Mouse (Mus musculus) spleen, adult 2 months (tissue): ENCODE measurements around the gene Braf.

Experiments
- CTCF ChIP-seq: fragments of 200-500 bp; IDR thresholded peaks from 2 replicates; pipeline ENCODE4 v1.5.1; 2011; ENCODE audit warnings: mild to moderate bottlenecking, inconsistent platforms; ENCODE audit not compliant: insufficient read depth, insufficient read length, insufficient replicate concordance; ENCODE audit errors: extremely low read depth
- POLR2A ChIP-seq: fragments of 200-500 bp; IDR thresholded peaks from 2 replicates; pipeline ENCODE4 v1.6.1; 2011; ENCODE audit warnings: low read depth, low read length, inconsistent platforms

DNA sequence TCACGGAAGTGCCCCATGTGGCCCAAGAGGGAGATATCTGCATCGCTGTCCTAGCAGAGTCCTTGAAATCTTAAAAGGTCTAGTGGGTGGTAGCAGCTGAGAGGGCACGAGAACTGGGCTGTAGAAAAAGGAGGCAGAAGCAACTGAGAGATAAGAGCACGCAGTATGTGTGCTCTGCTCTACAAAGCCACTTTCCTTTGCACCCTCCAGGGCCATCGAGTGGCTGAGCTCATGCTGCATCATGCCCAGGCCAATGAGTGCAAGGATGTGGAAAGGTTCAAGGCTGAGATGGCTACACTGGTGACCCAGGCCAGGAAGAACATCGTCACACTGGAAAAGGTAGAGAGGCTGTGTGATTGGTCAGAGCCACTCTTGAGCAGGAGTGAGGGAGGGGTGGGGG is 139.7 kb downstream of the Braf start, which contains the start of gene Gm42420:
- TF ChIP-seq CTCF: no peak
- no peak for TF ChIP-seq POLR2A
